Mouse (Mus musculus) adrenal gland, adult 18-20 months (tissue): ENCODE results near the gene Ctsz. TPM values are rescaled to one million over a fixed set of nuclear protein-coding genes. Genes with fewer than 3 reads are reported as not detected.

Source experiments
- DNase-seq, 2 experiments: peaks; one replicate each; pipeline ENCODE4 v3.0.0; 2021 to 2022; ENCODE audit warnings: low spot score in 2 of 2
- total RNA-seq, 2 experiments: library from RNA; stranded (reverse); gene quantifications; 1 replicate in 1 of 2; 2 replicates in 1 of 2; pipeline ENCODE4 v1.2.3; 2021

The Ctsz gene
- total RNA-seq, 2 experiments from 2014 or later = 193 to 196 TPM

DNA sequence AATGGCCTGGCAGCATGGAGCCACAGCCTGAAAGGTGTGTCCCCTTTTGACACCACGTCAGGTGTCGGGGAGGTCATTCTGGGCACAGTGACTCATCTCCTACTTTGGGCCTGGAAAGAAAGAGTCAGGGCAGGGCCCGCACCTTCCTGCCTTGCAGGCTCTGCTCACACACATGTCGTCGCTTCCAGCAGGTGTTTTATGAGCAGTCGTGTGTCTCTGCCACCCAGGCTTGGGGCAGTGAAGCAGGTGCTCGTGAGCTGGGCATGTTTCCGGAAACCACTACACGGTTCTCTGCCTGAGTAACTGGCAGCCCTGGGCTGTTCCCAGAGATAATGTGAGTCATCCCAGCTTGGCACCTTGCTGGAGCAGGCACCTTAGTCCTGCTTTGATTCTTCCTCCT, 3.6 kb upstream of the Ctsz start:
- DNase-seq = peak in 1 of 2 experiments; percentile 31

DNA sequence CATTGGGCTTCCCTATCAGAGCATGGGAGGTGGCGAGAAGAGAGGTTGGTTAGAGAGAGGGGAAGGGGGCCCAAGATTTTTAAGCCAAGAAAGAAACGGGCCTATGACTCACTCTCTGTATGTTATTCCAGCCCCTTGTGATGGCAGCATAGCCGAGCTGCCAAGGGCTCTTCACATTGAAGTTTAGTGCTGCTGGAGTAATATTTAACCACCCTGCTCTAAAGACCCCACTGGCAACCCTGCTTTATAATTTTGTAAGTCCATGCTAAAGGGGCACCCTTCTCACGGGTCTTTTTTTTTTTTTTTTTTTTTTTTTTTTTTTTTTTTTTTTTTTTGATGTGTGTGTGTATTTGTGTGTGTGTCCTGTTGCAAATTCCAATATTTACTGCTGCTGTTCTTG, 3.1 kb upstream of the Ctsz start:
- no peak for DNase-seq

DNA sequence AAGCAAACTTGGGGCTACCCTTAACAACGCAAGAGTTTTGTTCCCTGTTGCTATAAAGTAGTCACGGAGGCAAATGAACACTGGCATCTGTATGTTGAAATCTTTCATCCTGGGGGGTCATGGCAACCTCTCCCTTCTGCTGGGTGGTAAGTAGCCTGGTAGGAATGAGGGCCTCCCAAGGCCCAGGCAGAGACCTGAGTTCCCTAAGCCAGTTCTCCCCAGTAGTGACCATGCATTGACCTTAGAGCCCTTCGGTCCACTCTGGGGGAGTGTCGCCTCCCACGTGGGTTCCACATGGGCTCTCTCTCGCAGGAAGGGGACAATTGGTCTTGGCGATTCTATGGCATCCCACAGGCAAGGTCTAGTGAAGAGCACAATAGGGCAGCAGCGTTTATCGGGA, 1.1 kb upstream of the Ctsz start:
- DNase-seq = no peak

DNA sequence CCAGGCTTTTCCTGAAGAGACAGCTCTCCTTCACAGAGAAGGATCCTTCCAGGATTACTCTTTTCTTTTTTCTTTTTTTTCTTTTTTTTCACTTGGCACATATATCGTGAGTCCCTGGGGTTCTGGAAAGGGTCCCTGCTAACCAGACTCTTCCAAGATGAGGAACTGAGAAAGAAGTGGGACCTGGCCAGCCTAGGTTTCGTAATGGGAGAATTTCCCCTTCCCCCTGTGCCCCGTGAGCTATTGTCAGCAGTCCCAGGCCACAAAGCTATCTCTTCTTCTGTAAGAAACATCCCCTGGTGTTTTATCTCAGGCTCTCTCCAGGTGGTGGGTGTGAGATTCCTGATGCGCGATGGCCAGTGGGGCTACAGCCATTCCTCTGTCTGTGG, 605 bp upstream of the Ctsz start:
- DNase-seq = no peak

DNA sequence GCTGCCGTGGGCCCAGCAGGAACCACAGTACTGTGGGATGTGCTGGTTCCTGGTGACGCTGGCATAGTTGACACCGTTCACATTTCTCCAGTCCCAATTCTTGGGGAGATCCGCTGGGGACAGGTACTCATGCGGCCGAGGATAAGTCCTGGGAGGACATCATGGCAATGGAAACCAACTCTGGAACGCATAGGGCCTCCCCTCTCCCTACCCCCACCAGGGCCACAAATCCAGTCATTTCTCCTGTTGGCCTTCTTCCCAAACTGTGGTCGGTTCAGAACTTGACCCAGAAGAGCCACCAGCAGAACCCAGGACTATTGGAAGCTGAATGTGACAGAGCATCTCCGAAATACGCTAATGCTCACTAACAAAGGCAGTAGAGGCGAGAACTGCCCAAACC, 658 bp downstream of the Ctsz start:
- DNase-seq = no peak

DNA sequence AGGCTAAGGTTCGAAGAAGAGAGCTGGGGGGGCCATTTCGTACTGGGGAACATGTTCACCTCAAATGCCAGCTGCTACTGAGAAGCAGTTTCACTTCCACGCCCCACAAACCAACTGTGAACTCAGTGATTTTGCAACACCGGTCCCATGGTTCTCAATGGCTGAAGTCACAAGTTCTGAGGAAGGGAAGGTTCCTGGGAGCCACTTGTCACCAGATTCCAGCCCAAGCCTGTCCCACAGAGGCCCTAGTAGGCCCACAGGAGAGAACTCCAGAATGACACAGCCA, 1.2 kb downstream of the Ctsz start:
- DNase-seq = no peak

DNA sequence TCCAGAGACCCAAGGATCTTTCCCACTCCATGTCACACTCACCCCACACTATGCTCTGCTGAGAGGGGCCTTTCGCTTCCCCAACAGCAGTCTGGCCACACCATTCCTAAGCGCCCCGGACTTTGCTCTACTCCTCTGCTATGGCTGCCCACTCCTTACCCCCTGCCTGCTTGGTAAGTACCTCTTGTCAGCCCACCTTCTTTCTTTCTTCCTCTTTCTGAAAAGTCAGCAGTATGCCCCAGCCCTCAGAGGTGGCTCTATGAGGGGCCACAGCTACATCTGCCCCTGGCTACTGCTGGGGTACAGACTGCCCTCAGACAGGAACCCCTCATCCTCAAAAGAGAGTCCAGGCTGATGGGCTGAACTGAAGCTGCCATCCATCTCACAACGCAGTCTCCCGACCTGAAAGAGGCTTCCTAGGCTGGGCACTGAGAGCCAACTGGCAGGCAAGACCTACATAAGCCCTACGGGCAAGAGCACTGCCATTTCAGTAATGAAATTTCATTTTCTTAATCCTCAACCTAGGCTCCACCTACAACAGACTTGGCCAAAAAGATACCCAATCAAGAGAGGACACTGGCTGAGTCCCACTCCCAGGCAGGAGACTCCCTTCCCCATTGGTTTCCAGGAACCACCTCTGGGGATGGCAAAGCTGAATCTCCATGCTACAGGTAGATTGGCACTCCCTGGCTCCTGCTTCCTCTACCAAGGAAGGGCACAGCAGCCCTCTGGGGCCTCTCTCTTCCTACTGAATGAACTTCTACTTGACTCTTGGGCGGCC, 1.7 kb downstream of the Ctsz start:
- DNase-seq = no peak

DNA sequence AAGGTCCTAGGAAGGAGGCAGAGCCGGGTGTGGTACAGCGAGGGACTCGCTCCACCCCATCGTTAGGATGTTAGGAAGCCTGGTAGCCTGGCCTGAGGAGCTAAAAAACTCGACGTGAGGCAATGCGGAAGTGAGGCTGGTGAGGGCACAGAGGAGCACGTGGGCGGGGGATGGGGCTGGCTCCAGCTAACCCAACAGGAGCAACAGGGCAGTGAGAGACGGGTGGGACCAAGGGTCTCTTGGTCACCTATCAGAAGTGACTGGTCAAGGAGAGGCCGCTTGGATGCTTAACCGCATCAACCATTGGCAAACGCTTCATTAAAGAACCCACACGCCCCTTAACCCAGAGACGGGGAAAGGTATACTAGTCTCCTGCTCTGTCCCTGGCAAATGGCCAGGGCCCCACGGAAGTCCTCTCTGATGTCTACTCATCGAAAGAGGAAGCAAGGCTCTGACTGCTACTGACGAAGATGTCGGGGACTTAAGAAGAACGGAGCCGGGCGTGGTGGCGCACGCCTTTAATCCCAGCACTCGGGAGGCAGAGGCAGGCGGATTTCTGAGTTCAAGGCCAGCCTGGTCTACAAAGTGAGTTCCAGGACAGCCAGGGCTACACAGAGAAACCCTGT, 2.6 kb downstream of the Ctsz start:
- no peak for DNase-seq

DNA sequence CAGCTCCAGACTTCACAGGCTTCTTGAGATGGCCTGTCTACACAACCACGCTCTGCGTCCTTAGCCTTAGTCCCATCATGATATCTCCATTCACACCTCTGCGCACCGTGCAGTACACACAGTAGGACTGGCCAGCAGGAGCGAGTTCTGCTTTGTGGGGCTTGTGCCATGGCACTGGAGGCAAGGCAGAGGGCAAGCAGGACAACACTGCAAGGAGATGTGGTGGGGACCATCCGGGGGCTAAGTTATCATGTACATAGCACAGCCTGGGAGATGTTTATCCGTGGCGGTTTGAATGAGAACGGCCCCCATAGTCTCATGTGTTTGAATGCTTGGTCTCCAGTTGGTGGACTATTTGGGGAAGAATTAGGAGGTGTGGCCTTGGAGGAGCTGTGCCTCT, 3.9 kb downstream of the Ctsz start:
- DNase-seq = no peak

DNA sequence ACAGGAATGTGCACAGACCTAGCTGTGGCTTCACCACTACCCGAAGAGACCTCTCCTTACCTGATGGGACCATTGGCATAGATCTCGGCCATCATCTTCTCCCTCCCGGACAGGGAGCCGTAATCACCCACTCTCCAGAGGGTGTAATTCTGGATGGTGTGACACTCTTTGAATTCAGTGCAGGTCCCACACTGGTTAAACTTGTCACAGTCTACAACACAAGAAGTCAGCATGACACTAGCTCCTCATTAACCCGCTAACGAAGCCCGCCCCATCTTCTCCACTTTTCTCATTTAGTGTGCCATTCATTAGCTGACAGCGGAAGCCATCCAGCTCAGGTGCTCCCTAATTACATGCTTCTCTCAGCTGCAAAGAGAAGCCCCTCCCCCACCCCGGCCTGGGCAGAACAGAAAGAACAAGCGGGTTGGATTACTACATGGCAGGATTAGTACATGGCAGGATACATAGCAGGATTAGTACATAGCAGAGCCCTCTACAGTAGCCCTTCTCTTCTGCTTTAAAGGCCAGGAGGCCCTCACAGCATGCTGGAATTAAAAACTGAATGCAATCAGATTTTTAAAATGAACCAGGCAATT, 9.7 kb downstream of the Ctsz start:
- no peak for DNase-seq

DNA sequence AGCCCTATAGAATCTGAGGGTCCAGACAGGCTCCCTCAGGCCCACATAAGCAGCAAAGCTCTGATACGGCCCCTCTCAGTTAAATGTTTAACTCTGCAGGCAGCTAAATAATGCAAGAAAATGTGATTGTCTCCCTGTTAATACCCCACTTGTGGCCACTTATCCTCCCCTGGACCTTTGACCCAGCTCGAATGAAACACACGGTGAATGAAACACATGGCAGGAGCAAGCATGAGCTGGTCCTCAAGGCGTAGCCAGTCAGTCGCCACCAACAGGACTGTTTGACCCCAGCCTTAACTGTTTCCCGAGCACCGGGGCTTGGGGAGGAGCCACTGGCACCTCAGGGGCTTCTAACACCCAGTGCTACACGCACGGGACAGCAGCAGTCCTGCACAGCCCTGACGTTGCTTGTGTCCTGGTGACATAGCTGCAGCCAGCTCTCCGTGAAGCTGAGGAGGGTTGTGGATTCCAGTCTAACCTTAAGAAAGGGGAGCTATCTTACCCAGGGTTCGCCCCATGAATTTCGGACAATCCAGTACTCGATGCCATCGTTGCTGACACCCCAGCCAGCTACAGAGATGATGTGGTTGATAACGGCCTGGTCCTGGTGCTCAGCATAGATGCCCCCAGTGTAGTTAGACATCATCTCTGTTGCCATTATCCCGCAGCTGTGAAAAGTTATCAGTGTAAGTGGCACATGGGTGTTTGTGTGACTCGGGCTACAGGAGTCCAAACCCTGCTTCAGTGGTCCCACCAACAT, 10.6 kb downstream of the Ctsz start:
- DNase-seq = no peak

DNA sequence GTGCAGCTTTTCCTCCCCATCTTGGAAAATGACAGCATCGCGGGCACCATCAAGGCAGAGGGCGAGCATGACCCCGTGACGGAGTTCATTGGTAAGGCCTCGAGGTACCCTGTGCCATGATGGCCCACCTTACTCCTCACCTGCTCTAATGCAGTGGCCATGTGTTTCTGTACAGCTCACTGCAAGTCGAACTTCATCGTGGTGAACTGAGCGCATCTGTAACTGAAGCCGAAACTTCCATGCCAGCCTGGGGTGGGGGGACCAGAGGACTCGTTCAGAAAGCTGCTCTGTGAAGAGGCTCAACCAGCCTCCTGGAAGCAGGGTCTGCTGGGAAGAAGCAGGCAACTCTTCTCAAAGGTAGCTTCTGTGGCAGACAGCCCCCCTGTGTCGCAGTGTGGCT, 12.0 kb downstream of the Ctsz start:
- no peak for DNase-seq

DNA sequence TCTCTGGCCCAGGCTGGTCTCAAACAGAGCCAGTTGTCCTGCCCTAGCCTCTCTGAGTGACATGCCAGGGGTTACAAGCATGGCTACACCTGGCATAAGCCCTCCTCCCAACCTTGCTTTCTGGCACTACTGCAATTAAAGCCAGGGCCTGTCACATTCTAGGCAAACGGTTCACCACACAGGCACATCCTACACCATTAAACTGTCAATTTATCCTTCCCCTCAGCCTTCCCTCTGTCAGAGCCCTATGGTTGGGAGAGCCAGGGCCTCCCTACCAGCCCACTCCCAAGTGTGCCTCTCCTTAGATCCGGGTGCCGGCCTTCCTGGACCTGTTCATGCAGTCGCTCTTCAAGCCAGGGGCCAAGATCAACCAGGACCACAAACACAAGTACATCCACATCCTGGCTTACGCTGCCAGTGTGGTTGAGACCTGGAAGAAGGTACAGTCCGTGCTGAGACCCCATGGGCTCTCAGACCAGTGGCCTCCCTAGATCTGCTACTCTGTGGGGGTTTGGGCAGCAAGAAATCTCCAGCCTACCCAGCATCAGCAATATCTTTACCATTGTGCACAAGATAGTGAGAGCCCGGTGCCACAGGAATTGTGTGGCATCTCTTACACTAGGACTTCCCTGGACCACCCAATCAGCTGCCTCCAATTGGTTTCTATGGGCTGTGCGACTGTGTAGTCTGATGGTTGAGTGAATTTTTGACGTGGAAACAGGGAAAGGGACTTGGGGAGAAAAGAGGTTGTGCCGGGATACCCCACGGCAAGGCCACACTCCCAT, 14.3 kb downstream of the Ctsz start:
- DNase-seq = no peak

DNA sequence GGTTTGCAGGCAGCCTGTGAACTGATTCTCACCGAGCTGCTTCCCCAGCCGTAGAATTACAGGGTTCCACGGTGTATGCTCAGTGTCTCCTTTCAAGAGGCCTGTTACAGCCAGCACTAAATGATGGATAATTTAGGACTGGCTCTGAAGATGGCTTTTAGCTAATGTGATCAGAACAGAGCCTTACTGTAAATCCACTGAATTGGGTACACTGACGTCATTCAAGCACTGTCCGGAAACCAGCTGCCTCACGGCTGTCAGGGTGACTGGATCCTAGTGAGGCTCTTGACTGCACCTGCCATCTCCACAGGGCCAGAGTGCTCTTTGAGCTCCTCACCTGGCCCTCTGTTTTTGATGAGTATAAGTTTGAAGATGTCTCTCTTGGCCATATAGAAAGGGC, 17.7 kb downstream of the Ctsz start:
- no peak for DNase-seq

DNA sequence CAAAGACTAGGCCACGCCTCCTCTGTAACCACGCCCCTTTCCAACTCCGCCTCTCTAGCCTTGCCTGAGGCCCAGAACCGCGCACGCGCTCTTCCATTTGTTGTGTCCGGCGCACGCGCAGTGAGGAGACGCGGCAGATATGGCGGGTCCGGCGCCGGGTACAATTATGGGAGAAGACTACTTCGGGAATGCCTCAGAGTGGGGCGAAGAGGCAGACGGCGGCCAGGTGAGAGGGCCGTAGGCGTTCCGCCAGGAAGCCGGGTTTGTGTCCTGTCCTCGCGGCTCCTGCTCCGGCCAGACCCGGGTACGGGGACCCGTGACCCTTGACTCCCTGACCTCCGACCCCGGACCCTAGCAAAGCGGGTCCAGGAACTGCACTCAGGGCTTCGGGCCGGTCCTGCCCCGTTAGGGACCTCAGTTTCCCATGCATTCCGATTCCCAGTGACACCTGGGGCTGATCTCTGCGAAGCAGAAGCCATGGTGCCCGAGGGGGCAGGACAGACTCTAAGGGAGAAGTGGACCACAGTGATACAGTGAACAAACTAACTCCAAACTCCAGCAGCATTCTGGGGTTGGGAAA, 23.0 kb downstream of the Ctsz start, which contains the start of gene Nelfcd:
Gene Nelfcd, plus strand, starts transcription at position 74 of the 580 bp plus-strand sequence.
- DNase-seq = peak; percentile 94 to 95

DNA sequence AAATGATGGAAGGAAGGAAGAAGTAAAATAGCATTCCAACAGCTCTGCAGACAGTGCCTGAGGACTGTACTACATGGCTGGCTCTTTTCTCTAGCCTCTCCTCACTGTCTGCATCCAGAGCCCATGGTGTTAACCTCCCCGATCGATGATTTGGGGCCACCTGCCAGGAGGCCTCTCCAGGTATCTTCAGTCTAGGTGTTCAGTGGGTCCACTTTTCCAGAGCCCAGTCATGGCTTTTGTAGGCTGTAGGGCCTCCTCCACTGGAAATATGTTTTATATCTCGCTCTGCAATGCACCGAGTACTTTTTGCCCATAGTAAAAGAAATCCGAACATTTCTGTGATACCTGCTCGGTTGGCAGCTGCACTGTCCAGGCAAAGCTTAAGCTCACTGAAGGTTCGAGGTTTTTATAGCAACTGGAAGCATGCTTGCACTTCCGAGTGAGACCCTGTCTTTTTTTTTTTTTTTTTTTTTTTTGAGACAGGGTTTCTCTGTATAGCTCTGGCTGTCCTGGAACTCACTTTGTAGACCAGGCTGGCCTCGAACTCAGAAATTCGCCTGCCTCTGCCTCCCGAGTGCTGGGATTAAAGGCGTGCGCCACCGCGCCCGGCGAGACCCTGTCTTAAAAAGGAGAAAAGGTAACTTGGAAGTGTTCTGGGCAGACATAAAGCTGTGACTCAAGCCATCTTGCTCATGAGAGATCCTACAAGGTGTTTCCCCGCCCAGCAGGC, 23.7 kb downstream of the Ctsz start:
- DNase-seq = no peak

DNA sequence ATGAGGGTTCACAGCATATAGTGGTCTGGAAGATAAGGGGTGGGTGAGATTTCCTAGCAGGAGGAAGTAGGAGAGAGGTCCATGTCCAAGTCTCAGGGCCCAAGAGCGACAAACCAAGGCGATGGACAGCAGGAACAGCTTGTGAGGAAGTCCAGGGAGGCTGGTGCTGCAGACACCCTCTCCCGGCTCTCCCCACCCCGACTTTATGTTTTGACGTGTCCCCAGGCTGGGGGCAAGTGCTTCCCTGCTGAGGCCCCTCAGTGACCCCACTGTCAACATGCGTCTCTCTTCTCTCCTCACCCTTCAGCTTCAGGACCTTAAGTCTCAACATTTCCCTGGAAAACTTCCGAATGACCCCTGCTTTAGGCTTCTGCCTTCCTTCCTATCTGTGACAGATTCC, 25.7 kb downstream of the Ctsz start:
- no peak for DNase-seq

DNA sequence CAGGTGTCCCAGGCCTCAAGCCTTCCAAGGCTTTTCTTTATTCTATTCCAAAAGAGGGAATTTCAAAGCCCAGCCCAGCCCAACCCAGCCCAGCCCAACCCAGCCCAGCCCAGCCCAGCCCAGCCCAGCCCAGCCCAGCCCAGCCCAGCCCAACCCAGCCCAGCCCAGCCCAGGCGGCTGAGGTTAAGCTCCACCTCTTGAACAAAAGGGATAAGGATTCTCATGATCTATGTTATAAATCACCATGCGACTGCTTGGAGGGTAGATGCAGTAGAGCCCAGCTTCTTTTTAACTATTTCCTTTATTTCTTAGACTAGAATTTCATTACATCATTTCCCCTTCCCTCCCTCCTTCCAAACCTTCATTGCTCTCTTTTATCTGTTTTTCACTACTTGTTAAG, 28.6 kb downstream of the Ctsz start:
- no peak for DNase-seq

DNA sequence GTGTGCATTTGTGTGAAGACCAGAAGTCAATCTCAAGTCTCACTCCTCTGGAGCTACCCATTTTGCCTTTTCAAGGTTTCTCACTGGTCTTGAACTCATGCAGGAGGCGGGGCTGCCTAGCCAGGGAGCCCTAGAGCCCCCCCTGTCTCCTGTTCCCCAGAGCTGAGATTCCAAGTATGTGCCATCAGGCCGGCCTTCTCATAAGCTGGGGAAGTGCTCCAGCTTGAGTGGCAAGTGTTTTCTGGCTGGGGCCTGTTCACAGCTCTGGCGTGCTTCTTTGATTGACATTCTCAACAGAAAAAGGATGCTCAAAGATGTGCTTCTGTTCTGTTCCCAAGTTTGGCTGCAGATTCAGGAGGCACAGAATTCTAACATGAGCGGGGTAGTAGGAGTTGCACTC, 38.4 kb downstream of the Ctsz start:
- DNase-seq = no peak

DNA sequence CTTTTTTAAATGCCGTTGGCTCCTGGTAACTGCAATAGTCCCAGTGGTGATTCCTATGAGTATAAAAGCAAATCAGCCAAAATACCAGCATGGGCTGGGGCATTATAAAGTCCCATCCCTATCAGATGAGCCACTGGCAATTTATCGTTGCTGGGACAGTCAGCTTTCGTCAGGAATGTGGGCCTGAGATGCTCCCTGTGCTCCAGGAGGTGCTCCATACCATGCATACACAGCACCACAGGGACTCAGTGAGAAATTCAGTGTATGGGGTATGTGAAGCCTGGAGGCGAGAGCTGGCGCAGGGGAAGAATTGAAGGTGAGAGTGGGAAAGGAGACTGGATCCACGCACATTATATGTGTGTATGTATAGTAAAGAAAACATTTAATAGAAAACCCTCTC, 41.0 kb downstream of the Ctsz start:
- no peak for DNase-seq
